ENCODE assay signal across 17 mouse cellular contexts in genomic region chr1:39078584-39079315, GRCm38 (mm10).
DNase-seq lines count a peak whose midpoint lies in the region; ATAC-seq lines count a peak whose summit lies in the region.
"Had no signal": no experiment of that assay in that cellular context is flagged by ENCODE, and none has a peak within 500 bp of the region (broad histone marks: within the 10 kb centered on the region; RNA-seq: fewer than 3 reads in every experiment).

No protein-coding gene starts in this region.

- no peak overlapping the region for H3K27ac ChIP-seq in heart, embryonic 11.5 days (ENCODE audit: low read depth, low read length)
- H3K27ac ChIP-seq in embryonic facial prominence, embryonic 14.5 days (replicated peaks; ENCODE audit: low read depth, low read length) = no peak overlapping the region
- H3K27ac ChIP-seq: hindbrain, embryonic 10.5 days; midbrain, embryonic 15.5 days; stomach, embryonic 15.5 days had no signal

- ATAC-seq in heart, embryonic 11.5 days (replicated peaks; ENCODE audit: insufficient number of reproducible peaks, low FRiP score, low TSS enrichment) = no peak
- ATAC-seq in embryonic facial prominence, embryonic 14.5 days (ENCODE audit: low read depth) = peak; percentile 74
- ATAC-seq: midbrain, embryonic 15.5 days had no signal

- DNase-seq in heart, adult 11 months = peak; percentile 97
- peak; percentile 57 for DNase-seq in embryonic facial prominence, embryonic 14.5 days (ENCODE audit: low spot score)
- peak; percentile 67 for DNase-seq in heart, adult 8-10 months (ENCODE audit: low spot score)
- DNase-seq in heart, postnatal 36 days = peak; percentile 34 to 38
- no peak for DNase-seq in cerebellum, postnatal 14 days
- DNase-seq in cerebellum, postnatal 25 days = no peak
- no peak for DNase-seq in B cell, adult 2 months
- DNase-seq: cerebellum, adult 9-11 months; embryo, embryonic 11 days; kidney, adult 11 months; lung, adult 2 months had no signal

- no peak overlapping the region for H3K4me2 ChIP-seq in heart, embryonic 11.5 days
- H3K4me2 ChIP-seq in embryonic facial prominence, embryonic 14.5 days (ENCODE audit: low read depth, low read length) = no peak overlapping the region
- H3K4me2 ChIP-seq: liver, embryonic 11.5 days; midbrain, embryonic 15.5 days; stomach, embryonic 15.5 days had no signal

- no peaks in the 10 kb centered on the region for H3K4me1 ChIP-seq in heart, embryonic 11.5 days (ENCODE audit: control insufficient read depth, insufficient read depth, low read length)
- H3K4me1 ChIP-seq in embryonic facial prominence, embryonic 14.5 days (ENCODE audit: control insufficient read depth, insufficient read depth, low read length) = no peaks in the 10 kb centered on the region
- H3K4me1 ChIP-seq: hindbrain, embryonic 10.5 days; midbrain, embryonic 15.5 days; stomach, embryonic 15.5 days had no signal

- WGBS in heart, embryonic 11.5 days (ENCODE audit: insufficient replicate concordance) = 69% methylated on average over 4 of the region's 4 CpGs
- WGBS in embryonic facial prominence, embryonic 14.5 days = 69% methylated on average over 4 of the region's 4 CpGs

- intact Hi-C loops in heart, postnatal 36 days (cut with DNase I) = no loop called here

- H3K27me3 ChIP-seq in heart, embryonic 11.5 days (ENCODE audit: control insufficient read depth, insufficient read depth, low read length) = no peaks in the 10 kb centered on the region
- no peaks in the 10 kb centered on the region for H3K27me3 ChIP-seq in embryonic facial prominence, embryonic 14.5 days (replicated peaks; ENCODE audit: control insufficient read depth, insufficient read depth, low read length)
- H3K27me3 ChIP-seq: midbrain, embryonic 15.5 days; stomach, embryonic 15.5 days had no signal

- no peak overlapping the region for H3K9ac ChIP-seq in heart, embryonic 11.5 days (ENCODE audit: low read depth, low read length)
- H3K9ac ChIP-seq in embryonic facial prominence, embryonic 14.5 days (ENCODE audit: low read depth, low read length) = no peak overlapping the region
- H3K9ac ChIP-seq: midbrain, embryonic 15.5 days; stomach, embryonic 15.5 days had no signal

- no peak overlapping the region for H3K4me3 ChIP-seq in heart, embryonic 11.5 days (ENCODE audit: low read depth, low read length)
- H3K4me3 ChIP-seq in embryonic facial prominence, embryonic 14.5 days (ENCODE audit: low read depth, low read length) = no peak overlapping the region
- H3K4me3 ChIP-seq: hindbrain, embryonic 10.5 days; midbrain, embryonic 15.5 days; myocyte; stomach, embryonic 15.5 days had no signal

- H3K36me3 ChIP-seq in heart, embryonic 11.5 days (ENCODE audit: control insufficient read depth, insufficient read depth, low read length) = no peaks in the 10 kb centered on the region
- H3K36me3 ChIP-seq in embryonic facial prominence, embryonic 14.5 days (ENCODE audit: control insufficient read depth, insufficient read depth, low read length) = no peaks in the 10 kb centered on the region
- H3K36me3 ChIP-seq: hindbrain, embryonic 10.5 days; midbrain, embryonic 15.5 days; stomach, embryonic 15.5 days had no signal

- peaks cover 3% of the 10 kb centered on the region; the same call in 1 of the 2 replicates for H3K9me3 ChIP-seq in heart, embryonic 11.5 days (replicated peaks; ENCODE audit: control insufficient read depth, low read length)
- 0 out of 2 replicates have a peak, but pooled peaks cover 7% of the 10 kb centered on the region for H3K9me3 ChIP-seq in embryonic facial prominence, embryonic 14.5 days (ENCODE audit: control insufficient read depth, low read length)
- H3K9me3 ChIP-seq: stomach, embryonic 15.5 days had no signal

Comparison
In these comparisons a context has a peak if more than half of its experiments do, and no peak if none do; other contexts are left out.
1. DNase-seq: peak in heart, adult 11 months (single experiment), embryonic facial prominence, embryonic 14.5 days (single experiment), heart, adult 8-10 months (single experiment) and heart, postnatal 36 days (2 of 2); none in cerebellum, postnatal 14 days (0 of 2), cerebellum, postnatal 25 days (0 of 2) and B cell, adult 2 months (0 of 2).